Mouse (Mus musculus): ENCODE data around the gene Prkch.

Prkch gene

DNA sequence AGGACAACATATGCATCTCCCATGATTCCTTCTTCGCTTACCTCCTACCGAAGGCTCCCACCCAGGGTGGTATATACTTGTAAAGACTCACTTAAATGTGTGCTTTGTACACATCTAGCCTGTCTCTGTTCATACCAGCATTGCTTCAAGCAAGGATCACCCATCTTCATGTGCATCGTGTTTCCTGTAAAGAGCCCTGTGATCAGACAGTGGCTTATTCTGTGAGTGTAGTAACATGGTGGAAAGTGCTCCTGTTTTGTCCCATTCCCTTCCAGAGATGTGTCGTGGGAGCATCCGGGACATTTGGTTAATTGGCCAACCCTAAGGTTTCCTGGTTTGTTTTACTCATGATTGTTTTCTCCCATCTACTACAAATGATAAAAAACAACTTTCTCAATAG lies 101.9 kb downstream of the Prkch start:
- no peak for DNase-seq

DNA sequence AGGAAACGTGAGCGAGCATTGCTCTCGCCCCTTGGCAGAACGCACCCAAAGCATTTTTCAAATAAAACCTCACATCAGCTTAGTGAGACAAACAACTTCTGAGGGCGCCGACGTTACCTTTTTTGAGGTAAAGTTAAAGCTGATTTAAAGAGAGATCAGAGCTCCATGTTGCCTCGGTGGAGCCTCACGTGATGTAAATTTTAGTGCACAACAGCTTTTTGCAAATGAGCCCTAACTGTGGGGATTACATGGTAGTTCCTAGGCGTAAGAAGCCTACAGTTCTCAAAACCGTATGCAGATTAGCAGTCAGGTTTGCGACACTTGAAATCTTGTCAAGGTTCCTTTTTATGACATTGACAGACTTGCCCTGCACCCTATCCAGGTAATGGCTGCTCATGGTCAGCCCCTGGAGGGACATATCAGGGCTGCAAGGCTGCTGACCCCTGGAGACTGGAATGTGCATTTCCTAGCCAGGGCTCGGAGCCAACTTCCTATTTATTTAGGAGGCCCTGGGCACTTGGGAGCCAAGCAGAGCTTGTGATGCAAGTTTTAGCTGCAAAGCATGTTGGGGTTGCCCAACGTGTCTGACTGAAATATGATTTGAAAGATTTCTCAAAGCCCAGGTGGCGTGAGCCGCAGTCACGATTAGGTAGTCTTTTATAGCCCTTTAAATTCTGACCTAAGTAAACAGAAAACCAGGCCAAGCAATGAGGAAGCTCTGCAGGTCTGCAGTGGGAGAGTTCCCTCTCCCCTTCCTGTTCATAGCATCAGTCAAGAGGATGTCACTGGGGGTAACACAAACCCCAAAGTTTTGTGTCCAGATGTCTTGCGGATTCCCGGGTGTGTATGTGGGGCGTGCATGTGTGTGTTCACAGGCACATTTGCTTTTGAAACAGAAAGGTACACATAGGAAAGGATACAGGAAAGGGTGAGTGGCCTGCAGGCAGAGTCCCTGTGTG lies 102.8 kb downstream of the Prkch start:
- peak; percentile 88 to 89 for DNase-seq

- DNase-seq, result peak in 1 of 2 experiments; percentile 32
Measured at GRCm38 (mm10) chr12:73692321-73692720, 107.7 kb downstream of the Prkch start.

DNA sequence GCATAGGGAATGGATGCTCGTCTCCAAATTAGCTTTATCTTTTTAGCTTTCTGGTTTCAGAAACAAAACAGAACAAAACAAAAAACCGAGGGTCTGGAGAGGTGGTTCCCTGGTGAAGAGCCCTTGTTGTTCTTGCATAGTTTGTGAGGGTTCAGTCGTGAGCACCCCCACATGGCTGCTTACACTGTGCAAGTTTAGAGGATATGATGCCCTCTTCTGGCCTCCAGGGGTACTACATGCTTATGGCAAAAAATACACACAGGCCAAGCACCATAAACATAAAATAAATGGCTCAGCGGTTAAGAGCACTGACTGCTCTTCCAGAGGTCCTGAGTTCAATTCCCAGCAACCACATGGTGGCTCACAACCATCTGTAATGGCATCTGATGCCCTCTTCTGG lies 108.8 kb downstream of the Prkch start:
- peak; percentile 77 to 85 for DNase-seq

DNA sequence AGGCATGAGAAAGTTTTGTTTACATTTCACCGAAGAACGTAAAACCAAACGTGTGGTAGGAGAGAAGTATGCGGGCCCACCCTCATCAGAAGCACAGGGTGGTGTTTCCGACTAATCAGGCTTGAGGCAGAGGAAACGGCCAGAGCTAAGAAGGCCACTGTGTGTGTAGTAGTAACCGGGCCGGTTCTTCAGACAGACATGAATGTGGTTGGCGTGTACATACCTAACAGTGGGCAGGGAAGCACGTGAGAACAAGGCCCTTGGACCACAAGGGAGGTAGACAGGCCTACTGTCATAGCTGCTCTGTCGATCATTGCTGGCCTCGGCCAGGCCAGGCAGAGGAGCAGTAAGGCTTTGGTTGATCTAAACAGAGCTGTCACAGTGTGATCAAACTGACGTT lies 110.1 kb downstream of the Prkch start:
- no peak for DNase-seq

GRCm38 (mm10) chr12:73695110-73695509 lies 110.5 kb downstream of the Prkch start:
- no peak for DNase-seq

DNA sequence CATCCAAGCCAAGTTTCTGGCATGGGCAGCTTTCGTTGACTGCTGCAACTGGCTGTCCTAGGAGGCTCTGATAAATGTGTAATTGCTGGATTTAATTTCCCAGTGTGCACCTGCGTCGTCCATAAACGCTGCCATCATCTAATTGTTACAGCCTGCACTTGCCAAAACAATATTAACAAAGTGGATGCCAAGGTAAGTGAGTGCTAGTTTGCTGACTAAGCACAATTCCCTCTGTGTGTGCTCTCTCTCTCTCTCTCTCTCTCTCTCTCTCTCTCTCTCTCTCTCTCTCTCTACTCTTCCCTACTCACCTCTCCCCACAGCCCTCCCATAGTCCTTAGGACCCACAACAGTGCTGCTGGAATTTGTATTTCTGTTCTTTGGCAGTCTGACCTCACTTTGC lies 111.5 kb downstream of the Prkch start:
- DNase-seq, result no peak

DNA sequence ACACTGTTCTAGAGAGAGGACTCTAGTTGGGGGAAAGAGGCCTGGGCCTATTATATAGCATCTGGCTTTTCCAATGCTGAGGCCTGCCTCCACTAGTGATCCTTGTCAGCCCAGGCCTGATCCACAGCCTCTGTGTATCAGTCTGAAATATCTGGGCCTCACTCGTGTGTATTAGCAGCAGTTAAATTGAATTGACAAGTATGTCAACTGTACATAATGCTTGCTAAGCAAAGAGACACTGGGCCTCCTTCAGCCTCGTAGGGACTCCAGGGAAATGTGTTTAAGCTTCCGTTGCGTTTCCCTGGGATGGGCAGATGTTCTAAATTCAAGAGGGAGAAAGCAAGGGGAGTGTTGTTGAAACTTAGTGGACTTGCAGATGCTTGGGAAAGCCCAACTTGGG lies 112.3 kb downstream of the Prkch start:
- no peak for DNase-seq

- DNase-seq, result no peak
Measured at GRCm38 (mm10) chr12:73698436-73698835, 113.8 kb downstream of the Prkch start.

DNA sequence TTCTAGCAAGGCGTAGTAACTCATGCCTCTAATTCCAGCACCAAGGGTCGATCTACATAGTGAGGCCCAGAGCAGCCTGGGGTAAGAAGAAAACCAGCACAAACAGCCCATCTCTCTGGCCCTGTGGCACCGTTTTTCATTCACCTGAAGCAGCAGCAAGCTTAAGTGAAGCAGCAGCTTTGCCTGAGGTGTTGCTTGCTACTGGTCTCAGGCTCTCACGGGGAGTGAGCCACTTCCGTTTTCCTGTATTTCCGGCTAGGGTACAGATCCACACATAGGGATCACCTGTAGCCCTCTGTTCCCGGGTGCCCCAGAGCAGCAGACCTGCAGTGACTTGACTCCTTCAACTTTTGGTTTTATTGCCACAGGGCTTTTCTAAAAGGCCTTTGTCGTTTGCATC lies 114.2 kb downstream of the Prkch start:
- DNase-seq, result no peak

- DNase-seq, result no peak
Measured at GRCm38 (mm10) chr12:73699471-73700186, 115.0 kb downstream of the Prkch start.

GRCm38 (mm10) chr12:73700544-73701069 lies 116.0 kb downstream of the Prkch start:
- no peak for DNase-seq

GRCm38 (mm10) chr12:73701999-73702398 lies 117.4 kb downstream of the Prkch start:
- DNase-seq, result no peak

- no peak for DNase-seq
Measured at GRCm38 (mm10) chr12:73704382-73704781, 119.8 kb downstream of the Prkch start.

DNA sequence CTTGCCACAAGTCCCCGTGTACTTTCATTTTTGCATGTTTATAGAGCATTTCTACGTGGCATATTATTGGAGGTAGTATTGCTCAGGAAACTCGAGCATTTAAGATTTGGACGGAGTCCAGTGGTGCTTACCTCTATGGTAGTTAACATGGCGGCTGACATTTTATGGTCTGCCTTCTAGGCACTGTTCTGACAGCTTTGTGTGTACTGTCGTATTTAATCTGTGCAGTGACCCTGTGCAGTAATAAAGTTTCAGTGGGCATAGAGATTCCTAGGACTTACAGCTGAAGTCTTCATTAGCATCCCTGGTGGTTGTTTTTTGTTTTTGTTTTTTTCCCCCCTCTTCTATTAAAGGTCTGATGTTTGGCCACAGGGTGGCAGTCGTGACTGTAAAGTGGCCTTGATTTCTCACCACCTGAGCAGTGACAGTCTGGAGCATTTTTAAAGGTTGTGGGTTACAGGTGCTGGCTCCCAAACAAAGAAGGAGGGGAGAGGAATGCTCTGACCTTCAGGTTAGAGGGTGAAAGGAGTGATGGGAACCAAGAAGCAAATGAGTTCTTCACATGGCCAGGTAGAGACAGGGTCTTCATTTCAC lies 120.6 kb downstream of the Prkch start:
- DNase-seq, result peak; percentile 61 to 85

- DNase-seq, result no peak
Measured at GRCm38 (mm10) chr12:73708498-73708897, 123.9 kb downstream of the Prkch start.

DNA sequence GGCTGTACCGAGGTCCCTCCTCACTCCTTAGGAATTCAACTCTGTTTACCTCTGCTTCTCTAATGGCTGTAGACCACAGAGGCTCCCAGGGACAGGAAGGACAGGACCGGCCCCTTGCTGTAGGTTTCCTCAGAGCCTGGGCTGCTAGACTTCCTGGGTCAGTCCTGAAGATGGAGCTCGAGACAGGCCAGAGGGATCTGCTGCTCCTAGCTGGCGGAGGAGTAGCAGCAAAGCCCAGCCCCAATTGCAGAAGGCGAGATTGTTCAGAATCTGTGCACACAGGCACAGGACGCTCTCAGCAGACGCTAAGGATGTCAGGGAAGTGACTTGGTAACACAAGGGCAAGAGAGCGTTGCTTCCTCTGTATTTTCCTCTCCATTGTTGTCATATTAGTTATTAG lies 124.3 kb downstream of the Prkch start:
- DNase-seq, result peak; percentile 77

DNA sequence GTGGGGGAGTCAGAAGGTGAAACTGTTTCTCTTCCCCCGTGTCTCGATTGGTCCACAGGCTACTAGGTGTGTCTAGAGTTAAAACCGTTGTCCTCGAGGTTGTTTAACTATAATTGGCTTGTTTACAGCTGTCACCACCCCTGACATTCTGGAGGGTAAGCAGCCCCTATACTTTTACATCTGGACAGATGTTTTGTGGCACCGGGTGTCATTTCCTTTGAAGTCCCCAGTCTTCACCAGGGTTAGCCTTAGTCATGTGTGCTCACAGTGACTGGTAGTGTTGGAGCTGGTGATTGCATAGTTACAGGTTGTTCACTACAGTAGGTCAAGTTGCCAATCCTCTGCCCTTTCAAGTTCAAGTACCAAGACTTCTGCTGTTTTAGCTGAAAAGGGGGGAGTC lies 126.2 kb downstream of the Prkch start:
- no peak for DNase-seq

DNA sequence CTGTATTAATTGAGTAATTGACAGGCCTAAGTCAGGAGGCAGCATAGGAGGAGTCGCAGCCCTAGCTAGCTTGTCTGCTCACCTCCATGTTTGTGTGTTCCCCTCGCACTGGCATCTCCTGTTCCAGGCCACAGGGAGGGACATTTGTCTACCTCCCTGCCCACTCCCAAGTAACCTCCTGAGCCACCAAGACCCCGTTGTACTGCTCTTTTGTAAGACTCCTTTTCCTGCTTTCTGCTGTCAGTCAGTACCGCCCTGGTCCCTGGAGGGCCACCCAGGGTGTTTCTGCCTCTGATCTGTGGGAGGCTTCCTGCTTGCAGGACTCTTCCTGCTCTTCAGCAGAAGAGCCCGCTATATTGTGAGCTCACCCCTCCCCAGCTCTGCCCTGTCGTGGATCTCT lies 127.5 kb downstream of the Prkch start:
- DNase-seq, result no peak

DNA sequence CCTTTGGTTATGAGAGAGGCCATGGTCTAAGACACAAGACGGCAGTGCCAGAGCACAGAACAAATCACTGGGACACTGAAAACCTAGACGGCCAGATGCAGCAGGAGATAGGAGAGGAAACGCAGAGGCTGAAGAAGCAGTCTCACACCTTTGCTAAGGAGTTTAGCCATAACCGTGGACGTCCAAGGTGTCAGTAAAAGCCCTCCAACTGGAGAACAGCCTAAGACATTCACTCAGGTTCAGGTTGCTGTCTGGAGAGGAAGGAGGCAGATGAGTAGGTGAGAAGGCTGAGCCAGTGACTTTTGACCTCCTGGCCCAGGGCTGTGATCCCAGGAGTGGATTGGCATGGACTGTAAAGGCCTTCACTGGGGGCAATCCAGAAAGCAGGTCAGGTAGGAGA lies 130.0 kb downstream of the Prkch start:
- no peak for DNase-seq

- no peak for DNase-seq
Measured at GRCm38 (mm10) chr12:73715331-73715730, 130.7 kb downstream of the Prkch start.

- DNase-seq, result no peak
Measured at GRCm38 (mm10) chr12:73715954-73716731, 131.5 kb downstream of the Prkch start.

- DNase-seq, result no peak
Measured at GRCm38 (mm10) chr12:73718036-73718435, 133.4 kb downstream of the Prkch start.
